Mouse (Mus musculus): ENCODE measurements around the gene Ehmt1. TPM values are rescaled to one million over a fixed set of nuclear protein-coding genes. Genes with fewer than 3 reads are reported as not detected.

The Ehmt1 gene
- polyA plus RNA-seq, 1 experiment = 14.8 TPM

DNA sequence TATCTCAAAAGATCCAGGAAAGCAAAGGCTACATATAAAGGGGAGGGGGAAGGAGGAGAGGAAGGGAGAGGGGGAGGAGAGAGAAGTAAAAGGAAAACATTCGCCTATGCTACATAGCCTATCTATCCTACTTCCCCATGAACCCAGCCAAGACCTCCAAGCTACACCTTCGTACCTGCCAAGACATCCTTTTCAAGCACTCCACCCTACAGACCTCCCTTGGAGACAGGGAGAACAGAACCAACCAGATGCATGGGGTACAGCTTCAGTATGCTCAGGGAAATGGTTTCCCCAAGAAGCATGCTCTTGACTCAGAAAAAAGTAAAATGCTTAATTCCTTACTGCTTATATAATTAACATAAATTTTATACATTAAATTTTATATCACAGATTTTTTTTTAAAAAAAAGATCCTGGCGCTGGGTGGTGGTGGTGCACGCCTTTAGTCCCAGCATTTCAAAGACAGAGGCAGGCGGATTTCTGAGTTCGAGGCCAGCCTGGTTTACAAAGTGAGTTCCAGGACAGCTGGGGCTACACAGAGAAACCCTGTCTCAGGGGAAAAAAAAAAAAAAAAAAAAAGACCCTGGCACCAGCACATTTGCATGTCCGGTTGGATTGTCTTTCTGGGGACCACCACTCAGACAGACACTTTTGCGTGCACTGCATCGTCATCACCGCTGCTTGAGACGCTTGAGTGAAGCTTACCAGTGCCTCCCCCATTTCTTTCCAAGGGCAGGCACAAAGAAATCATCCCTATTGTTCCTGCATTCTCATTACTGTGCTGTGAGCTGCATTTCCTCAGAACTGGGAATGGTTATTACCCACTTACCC lies 14.4 kb downstream of the Ehmt1 start:
- Histone ChIP-seq H3K36me3 (ENCODE audit: control insufficient read depth, insufficient read depth) (no peaks in the 10 kb centered on the region), H3K4me2 (ENCODE audit: low read depth) (no peak overlapping the region), H3K27me3 (ENCODE audit: control insufficient read depth, insufficient read depth, insufficient read length) (no peaks in the 10 kb centered on the region), H3K4me3 (no peak overlapping the region), H3ac (ENCODE audit: control insufficient read depth, insufficient read length) (no peak overlapping the region), H3K79me2 (ENCODE audit: control insufficient read depth, insufficient read depth) (peaks cover 100% of the 10 kb centered on the region)
- no peak for TF ChIP-seq MAX (IDR thresholded peaks at IDR 0.05; ENCODE audit: low read depth)
- TF ChIP-seq E2F4 (IDR thresholded peaks at IDR 0.05; ENCODE audit: insufficient read depth) = no peak
- TF ChIP-seq POLR2A (IDR thresholded peaks at IDR 0.05; ENCODE audit: insufficient read length, low read depth) = no peak
- no peak for TF ChIP-seq MYOD1 (IDR thresholded peaks at IDR 0.05; ENCODE audit: control insufficient read depth in 1 of 3, insufficient read length in 2 of 3, low read depth in 2 of 3)
- TF ChIP-seq REST (IDR thresholded peaks at IDR 0.05; ENCODE audit: insufficient read depth, insufficient read length) = no peak
- TF ChIP-seq TCF3 (IDR thresholded peaks at IDR 0.05; ENCODE audit: insufficient read length, low read depth) = no peak
- no peak for TF ChIP-seq POLR2AphosphoS2 (IDR thresholded peaks at IDR 0.05; ENCODE audit: insufficient read length, low read depth)
- no peak for TF ChIP-seq SRF (IDR thresholded peaks at IDR 0.05; ENCODE audit: control insufficient read depth, insufficient read length, low read depth)
- TF ChIP-seq TCF12 (IDR thresholded peaks at IDR 0.05; ENCODE audit: insufficient read depth, poor library complexity, severe bottlenecking) = no peak
- TF ChIP-seq USF1 (IDR thresholded peaks at IDR 0.05; ENCODE audit: low read depth) = no peak
- TF ChIP-seq MYOG (IDR thresholded peaks at IDR 0.05; ENCODE audit: control insufficient read depth in 1 of 3, insufficient read depth in 1 of 3, insufficient read length in 2 of 3, low read depth in 2 of 3) = no peak

- H3K79me2 ChIP-seq (ENCODE audit: control insufficient read depth, insufficient read depth) = peaks cover 92% of the 10 kb centered on the region
- no peak for TF ChIP-seq MAX (IDR thresholded peaks at IDR 0.05; ENCODE audit: low read depth)
- TF ChIP-seq POLR2AphosphoS2 (IDR thresholded peaks at IDR 0.05; ENCODE audit: insufficient read length, low read depth) = no peak
- TF ChIP-seq USF1 (IDR thresholded peaks at IDR 0.05; ENCODE audit: low read depth) = no peak
- TF ChIP-seq POLR2A (IDR thresholded peaks at IDR 0.05; ENCODE audit: insufficient read length, low read depth) = no peak
- no peak for TF ChIP-seq E2F4 (IDR thresholded peaks at IDR 0.05; ENCODE audit: insufficient read depth)
- TF ChIP-seq CEBPB (IDR thresholded peaks at IDR 0.05; ENCODE audit: insufficient read depth, poor library complexity, severe bottlenecking) = no peak
- TF ChIP-seq MYOD1 (IDR thresholded peaks at IDR 0.05; ENCODE audit: control insufficient read depth in 1 of 3, insufficient read length in 2 of 3, low read depth in 2 of 3) = no peak
- no peak for TF ChIP-seq MYOG (IDR thresholded peaks at IDR 0.05; ENCODE audit: control insufficient read depth in 1 of 3, insufficient read depth in 1 of 3, insufficient read length in 2 of 3, low read depth in 2 of 3)
- no peak for TF ChIP-seq SRF (IDR thresholded peaks at IDR 0.05; ENCODE audit: control insufficient read depth, insufficient read length, low read depth)
- no peak for TF ChIP-seq TCF3 (IDR thresholded peaks at IDR 0.05; ENCODE audit: insufficient read length, low read depth)
- TF ChIP-seq REST (IDR thresholded peaks at IDR 0.05; ENCODE audit: insufficient read depth, insufficient read length) = no peak
- TF ChIP-seq TCF12 (IDR thresholded peaks at IDR 0.05; ENCODE audit: insufficient read depth, poor library complexity, severe bottlenecking) = no peak
- no peak overlapping the region for H3K4me2 ChIP-seq (ENCODE audit: low read depth)
- H3K36me3 ChIP-seq (ENCODE audit: control insufficient read depth, insufficient read depth) = peaks cover under 1% of the 10 kb centered on the region
- no peaks in the 10 kb centered on the region for H3K27me3 ChIP-seq (ENCODE audit: control insufficient read depth, insufficient read depth, insufficient read length)
- H3K4me3 ChIP-seq = no peak overlapping the region
- no peak overlapping the region for H3ac ChIP-seq (ENCODE audit: control insufficient read depth, insufficient read length)
Observed at GRCm38 (mm10) chr2:24902999-24903398, 16.4 kb downstream of the Ehmt1 start.

- Histone ChIP-seq H3K79me2 (ENCODE audit: control insufficient read depth, insufficient read depth) (peaks cover 92% of the 10 kb centered on the region), H3K4me3 (no peak overlapping the region), H3K27me3 (ENCODE audit: control insufficient read depth, insufficient read depth, insufficient read length) (no peaks in the 10 kb centered on the region), H3ac (ENCODE audit: control insufficient read depth, insufficient read length) (no peak overlapping the region), H3K4me2 (ENCODE audit: low read depth) (no peak overlapping the region), H3K36me3 (ENCODE audit: control insufficient read depth, insufficient read depth) (peaks cover 5% of the 10 kb centered on the region)
- TF ChIP-seq CEBPB (IDR thresholded peaks at IDR 0.05; ENCODE audit: insufficient read depth, poor library complexity, severe bottlenecking) (no peak), TCF12 (IDR thresholded peaks at IDR 0.05; ENCODE audit: insufficient read depth, poor library complexity, severe bottlenecking) (no peak), POLR2A (IDR thresholded peaks at IDR 0.05; ENCODE audit: insufficient read length, low read depth) (no peak), MAX (IDR thresholded peaks at IDR 0.05; ENCODE audit: low read depth) (no peak), MYOD1 (IDR thresholded peaks at IDR 0.05; ENCODE audit: control insufficient read depth in 1 of 3, insufficient read length in 2 of 3, low read depth in 2 of 3) (no peak), MYOG (IDR thresholded peaks at IDR 0.05; ENCODE audit: control insufficient read depth in 1 of 3, insufficient read depth in 1 of 3, insufficient read length in 2 of 3, low read depth in 2 of 3) (no peak), USF1 (IDR thresholded peaks at IDR 0.05; ENCODE audit: low read depth) (no peak), REST (IDR thresholded peaks at IDR 0.05; ENCODE audit: insufficient read depth, insufficient read length) (no peak), E2F4 (IDR thresholded peaks at IDR 0.05; ENCODE audit: insufficient read depth) (no peak), SRF (IDR thresholded peaks at IDR 0.05; ENCODE audit: control insufficient read depth, insufficient read length, low read depth) (no peak), POLR2AphosphoS2 (IDR thresholded peaks at IDR 0.05; ENCODE audit: insufficient read length, low read depth) (no peak)
Observed at GRCm38 (mm10) chr2:24901055-24901454, 18.4 kb downstream of the Ehmt1 start.

GRCm38 (mm10) chr2:24899292-24899691 lies 20.1 kb downstream of the Ehmt1 start:
- H3K4me2 ChIP-seq (ENCODE audit: low read depth) = no peak overlapping the region
- H3K4me3 ChIP-seq = no peak overlapping the region
- peaks cover 92% of the 10 kb centered on the region for H3K79me2 ChIP-seq (ENCODE audit: control insufficient read depth, insufficient read depth)
- H3ac ChIP-seq (ENCODE audit: control insufficient read depth, insufficient read length) = no peak overlapping the region
- no peaks in the 10 kb centered on the region for H3K27me3 ChIP-seq (ENCODE audit: control insufficient read depth, insufficient read depth, insufficient read length)
- TF ChIP-seq CEBPB (IDR thresholded peaks at IDR 0.05; ENCODE audit: insufficient read depth, poor library complexity, severe bottlenecking) (no peak), POLR2A (IDR thresholded peaks at IDR 0.05; ENCODE audit: insufficient read length, low read depth) (no peak), E2F4 (IDR thresholded peaks at IDR 0.05; ENCODE audit: insufficient read depth) (no peak), REST (IDR thresholded peaks at IDR 0.05; ENCODE audit: insufficient read depth, insufficient read length) (no peak), TCF3 (IDR thresholded peaks at IDR 0.05; ENCODE audit: insufficient read length, low read depth) (no peak), MYOG (IDR thresholded peaks at IDR 0.05; ENCODE audit: control insufficient read depth in 1 of 3, insufficient read depth in 1 of 3, insufficient read length in 2 of 3, low read depth in 2 of 3) (no peak), POLR2AphosphoS2 (IDR thresholded peaks at IDR 0.05; ENCODE audit: insufficient read length, low read depth) (no peak), SRF (IDR thresholded peaks at IDR 0.05; ENCODE audit: control insufficient read depth, insufficient read length, low read depth) (no peak), MYOD1 (IDR thresholded peaks at IDR 0.05; ENCODE audit: control insufficient read depth in 1 of 3, insufficient read length in 2 of 3, low read depth in 2 of 3) (no peak), MAX (IDR thresholded peaks at IDR 0.05; ENCODE audit: low read depth) (no peak), TCF12 (IDR thresholded peaks at IDR 0.05; ENCODE audit: insufficient read depth, poor library complexity, severe bottlenecking) (no peak)
- H3K36me3 ChIP-seq (ENCODE audit: control insufficient read depth, insufficient read depth) = peaks cover 5% of the 10 kb centered on the region

All from myocyte (in vitro differentiated cells).